Mouse (Mus musculus): ENCODE measurements around the gene Rab3gap1. TPM values are rescaled to one million over a fixed set of nuclear protein-coding genes. Genes with fewer than 3 reads are reported as not detected.

Rab3gap1 gene
- 22.6 and 27.9 TPM in 2 replicates for polyA plus RNA-seq (2012; ENCODE audit: insufficient read depth, insufficient read length, missing spikeins)

- peak within 1 kb of the TSS; percentile 94 for H3K4me3 ChIP-seq (ENCODE audit: insufficient read depth, low read depth, low read length)
- peak within 1 kb of the TSS; percentile 77 for H3K27ac ChIP-seq (replicated peaks; ENCODE audit: low read depth, low read length)
- H3K4me1 ChIP-seq (ENCODE audit: control insufficient read depth, insufficient read depth, insufficient read length, low read length) = peaks cover 3% of the 10 kb centered on the region
Measured at GRCm38 (mm10) chr1:127868300-127869261, at the start of gene Rab3gap1. Gene Rab3gap1 (plus strand): TSS chr1:127868773.

- Histone ChIP-seq H3K4me3 (ENCODE audit: insufficient read depth, low read depth, low read length) (no peak overlapping the region), H3K27ac (replicated peaks; ENCODE audit: low read depth, low read length) (no peak overlapping the region), H3K4me1 (ENCODE audit: control insufficient read depth, insufficient read depth, insufficient read length, low read length) (no peaks in the 10 kb centered on the region)
Measured at GRCm38 (mm10) chr1:127827325-127827724, 41.2 kb upstream of the Rab3gap1 start.

GRCm38 (mm10) chr1:127830215-127830921, 38.2 kb upstream of the Rab3gap1 start:
- Histone ChIP-seq H3K4me3 (ENCODE audit: insufficient read depth, low read depth, low read length) (no peak overlapping the region), H3K27ac (replicated peaks; ENCODE audit: low read depth, low read length) (no peak overlapping the region), H3K4me1 (ENCODE audit: control insufficient read depth, insufficient read depth, insufficient read length, low read length) (no peaks in the 10 kb centered on the region)

GRCm38 (mm10) chr1:127833714-127834113, 34.9 kb upstream of the Rab3gap1 start:
- no peaks in the 10 kb centered on the region for H3K4me1 ChIP-seq (ENCODE audit: control insufficient read depth, insufficient read depth, insufficient read length, low read length)
- H3K27ac ChIP-seq (replicated peaks; ENCODE audit: low read depth, low read length) = no peak overlapping the region
- H3K4me3 ChIP-seq (ENCODE audit: insufficient read depth, low read depth, low read length) = no peak overlapping the region

- H3K4me1 ChIP-seq (ENCODE audit: control insufficient read depth, insufficient read depth, insufficient read length, low read length) = no peaks in the 10 kb centered on the region
- H3K27ac ChIP-seq (replicated peaks; ENCODE audit: low read depth, low read length) = no peak overlapping the region
- H3K4me3 ChIP-seq (ENCODE audit: insufficient read depth, low read depth, low read length) = no peak overlapping the region
Measured at GRCm38 (mm10) chr1:127834202-127834601, 34.4 kb upstream of the Rab3gap1 start.

GRCm38 (mm10) chr1:127836619-127837018, 32.0 kb upstream of the Rab3gap1 start:
- Histone ChIP-seq H3K4me1 (ENCODE audit: control insufficient read depth, insufficient read depth, insufficient read length, low read length) (no peaks in the 10 kb centered on the region), H3K27ac (replicated peaks; ENCODE audit: low read depth, low read length) (no peak overlapping the region), H3K4me3 (ENCODE audit: insufficient read depth, low read depth, low read length) (no peak overlapping the region)

GRCm38 (mm10) chr1:127838602-127839001, 30.0 kb upstream of the Rab3gap1 start:
- no peaks in the 10 kb centered on the region for H3K4me1 ChIP-seq (ENCODE audit: control insufficient read depth, insufficient read depth, insufficient read length, low read length)
- no peak overlapping the region for H3K27ac ChIP-seq (replicated peaks; ENCODE audit: low read depth, low read length)
- no peak overlapping the region for H3K4me3 ChIP-seq (ENCODE audit: insufficient read depth, low read depth, low read length)

GRCm38 (mm10) chr1:127845472-127845871, 23.1 kb upstream of the Rab3gap1 start:
- Histone ChIP-seq H3K4me1 (ENCODE audit: control insufficient read depth, insufficient read depth, insufficient read length, low read length) (no peaks in the 10 kb centered on the region), H3K4me3 (ENCODE audit: insufficient read depth, low read depth, low read length) (no peak overlapping the region), H3K27ac (replicated peaks; ENCODE audit: low read depth, low read length) (no peak overlapping the region)

- H3K4me3 ChIP-seq (ENCODE audit: insufficient read depth, low read depth, low read length) = no peak overlapping the region
- no peak overlapping the region for H3K27ac ChIP-seq (replicated peaks; ENCODE audit: low read depth, low read length)
Measured at GRCm38 (mm10) chr1:127850075-127850610, 18.4 kb upstream of the Rab3gap1 start.

GRCm38 (mm10) chr1:127854486-127855222, 13.9 kb upstream of the Rab3gap1 start, which contains the start of gene Map3k19:
Gene Map3k19 (minus strand): TSS chr1:127855031.
- H3K27ac ChIP-seq (replicated peaks; ENCODE audit: low read depth, low read length) = no peak within 1 kb of the TSS
- H3K4me3 ChIP-seq (ENCODE audit: insufficient read depth, low read depth, low read length) = no peak within 1 kb of the TSS
- H3K4me1 ChIP-seq (ENCODE audit: control insufficient read depth, insufficient read depth, insufficient read length, low read length) = no peaks in the 10 kb centered on the region

More at GRCm38 (mm10) chr1:127850075-127850610, 18.4 kb upstream of the Rab3gap1 start:
- H3K4me1 ChIP-seq (ENCODE audit: control insufficient read depth, insufficient read depth, insufficient read length, low read length) = no peaks in the 10 kb centered on the region

- Histone ChIP-seq H3K4me1 (ENCODE audit: control insufficient read depth, insufficient read depth, insufficient read length, low read length) (no peaks in the 10 kb centered on the region), H3K4me3 (ENCODE audit: insufficient read depth, low read depth, low read length) (no peak overlapping the region), H3K27ac (replicated peaks; ENCODE audit: low read depth, low read length) (no peak overlapping the region)
Measured at GRCm38 (mm10) chr1:127858945-127859648, 9.5 kb upstream of the Rab3gap1 start.

- no peak overlapping the region for H3K4me3 ChIP-seq (ENCODE audit: insufficient read depth, low read depth, low read length)
- H3K4me1 ChIP-seq (ENCODE audit: control insufficient read depth, insufficient read depth, insufficient read length, low read length) = no peaks in the 10 kb centered on the region
- no peak overlapping the region for H3K27ac ChIP-seq (replicated peaks; ENCODE audit: low read depth, low read length)
Measured at GRCm38 (mm10) chr1:127859799-127860400, 8.7 kb upstream of the Rab3gap1 start.

- H3K4me3 ChIP-seq (ENCODE audit: insufficient read depth, low read depth, low read length) = no peak overlapping the region
- no peaks in the 10 kb centered on the region for H3K4me1 ChIP-seq (ENCODE audit: control insufficient read depth, insufficient read depth, insufficient read length, low read length)
- H3K27ac ChIP-seq (replicated peaks; ENCODE audit: low read depth, low read length) = no peak overlapping the region
Measured at GRCm38 (mm10) chr1:127860492-127860891, 8.1 kb upstream of the Rab3gap1 start.

GRCm38 (mm10) chr1:127861900-127862299, 6.7 kb upstream of the Rab3gap1 start:
- H3K4me1 ChIP-seq (ENCODE audit: control insufficient read depth, insufficient read depth, insufficient read length, low read length) = no peaks in the 10 kb centered on the region
- H3K27ac ChIP-seq (replicated peaks; ENCODE audit: low read depth, low read length) = no peak overlapping the region
- no peak overlapping the region for H3K4me3 ChIP-seq (ENCODE audit: insufficient read depth, low read depth, low read length)
